Mouse (Mus musculus): ENCODE data around the gene Acaa1b.

GRCm38 (mm10) chr9:119201653-119202052, 44.8 kb upstream of the Acaa1b start:
- TF ChIP-seq MAFK (IDR thresholded peaks at IDR 0.05; ENCODE audit: insufficient read depth, low read depth, low read length) (no peak), CHD2 (IDR thresholded peaks at IDR 0.05; ENCODE audit: low read depth, low read length) (no peak), ZNF384 (IDR thresholded peaks at IDR 0.05; ENCODE audit: low read depth, low read length) (no peak), ZC3H11A (IDR thresholded peaks at IDR 0.05; ENCODE audit: borderline replicate concordance, low read depth, low read length) (no peak), HCFC1 (IDR thresholded peaks at IDR 0.05; ENCODE audit: borderline replicate concordance, insufficient read depth, low read length) (no peak)

Data from ES-E14 (cell line).